Mouse (Mus musculus) heart, adult 8-10 months (tissue): ENCODE results near the gene Gpr107. TPM values are rescaled to one million over a fixed set of nuclear protein-coding genes. Genes with fewer than 3 reads are reported as not detected.

Experiments used
- DNase-seq: peaks from one replicate; pipeline ENCODE4 v3.0.0; 2022; ENCODE audit warnings: low spot score
- total RNA-seq, 4 experiments: library from RNA; stranded (reverse); gene quantifications; 2 replicates each; pipeline ENCODE4 v1.2.4; 2022

The Gpr107 gene
- total RNA-seq = 10 to 100 TPM; 27.1 to 34.5 (median 29.8) TPM

DNA sequence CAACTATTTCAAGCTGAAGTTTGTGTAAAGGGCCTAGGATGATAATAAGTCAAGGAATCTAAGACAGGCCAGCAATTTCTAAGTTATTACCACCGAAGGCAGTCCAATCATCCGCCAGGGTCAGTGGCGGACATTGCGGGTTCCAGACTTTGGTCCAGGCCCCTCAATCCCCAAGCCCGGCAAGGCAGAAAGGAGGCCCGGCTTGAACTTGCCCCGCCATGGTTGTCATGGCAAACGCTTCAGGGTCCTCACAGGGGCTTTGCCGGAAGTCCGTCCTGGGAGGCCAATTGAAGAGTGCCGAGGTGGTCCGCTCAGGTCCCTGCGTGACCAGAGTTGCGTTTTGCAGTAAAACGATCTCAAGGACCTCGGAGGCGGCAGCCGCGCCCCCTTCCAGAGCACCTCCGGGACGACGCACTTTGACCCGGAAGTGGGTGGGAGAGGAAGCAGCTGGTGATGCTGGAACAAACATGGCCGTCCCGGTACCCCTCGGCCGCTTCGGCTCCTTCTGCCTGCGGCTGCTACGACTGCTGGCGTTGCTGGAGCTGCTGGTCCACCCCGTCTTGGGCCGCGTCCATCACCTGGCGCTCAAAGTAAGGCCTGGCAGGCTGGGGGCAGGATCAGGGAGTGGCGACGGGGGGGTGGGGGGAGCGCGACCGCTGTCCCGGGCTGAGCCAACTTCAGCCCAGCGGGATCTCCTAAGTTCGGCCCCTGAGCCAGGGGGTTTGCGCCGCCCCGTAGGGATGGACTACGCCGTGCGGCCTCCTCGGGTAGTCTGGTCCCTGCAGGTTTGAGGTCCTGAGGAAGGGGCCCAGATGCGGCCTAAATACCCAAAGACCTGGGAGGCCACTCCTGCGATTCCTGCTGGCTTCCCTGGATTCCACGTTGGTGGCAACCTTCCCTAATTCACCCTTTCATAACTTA, at the start of gene Gpr107:
TSS of gene Gpr107 (plus strand) at position 425 of the 921 bp plus-strand sequence.
- DNase-seq = peak; percentile 85

DNA sequence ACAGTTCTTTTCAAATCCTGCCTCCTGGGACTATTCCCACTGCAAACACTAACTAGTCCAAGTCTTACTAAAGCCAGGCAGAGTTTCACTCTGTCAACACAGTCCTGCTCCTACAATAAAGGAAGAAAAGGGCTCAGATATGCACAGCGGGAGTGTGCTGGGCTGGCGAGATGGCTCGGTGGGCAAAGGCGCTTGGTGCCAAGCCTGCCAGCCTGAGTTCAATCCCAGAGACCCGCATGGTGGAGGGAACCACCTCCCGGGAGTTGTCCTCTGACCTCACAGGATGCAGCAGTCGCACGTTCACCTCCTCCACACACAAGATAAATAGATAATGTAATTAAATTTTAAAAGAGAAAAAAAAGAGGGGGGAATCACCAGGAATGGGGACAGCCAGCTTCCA, 48.8 kb upstream of the Gpr107 start:
- DNase-seq = no peak

DNA sequence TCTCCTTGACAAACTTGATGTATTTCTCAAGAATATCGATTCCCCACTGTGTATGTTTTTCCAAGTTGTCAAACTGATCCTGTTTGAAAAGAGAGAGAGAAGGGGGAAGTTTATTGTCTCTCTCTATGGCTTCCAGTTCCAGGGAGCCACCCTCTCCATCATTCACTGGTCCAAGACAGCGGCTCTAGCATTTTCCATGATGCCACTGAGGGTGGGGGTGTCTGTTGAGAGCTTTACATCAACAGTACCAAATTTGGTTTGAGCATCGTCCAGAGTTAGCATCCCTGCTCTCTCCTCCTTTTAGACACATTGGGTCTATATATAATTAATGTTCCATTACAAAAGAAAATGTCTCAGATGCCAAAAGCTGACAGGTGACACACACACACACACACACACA, 46.8 kb upstream of the Gpr107 start:
- DNase-seq = no peak

DNA sequence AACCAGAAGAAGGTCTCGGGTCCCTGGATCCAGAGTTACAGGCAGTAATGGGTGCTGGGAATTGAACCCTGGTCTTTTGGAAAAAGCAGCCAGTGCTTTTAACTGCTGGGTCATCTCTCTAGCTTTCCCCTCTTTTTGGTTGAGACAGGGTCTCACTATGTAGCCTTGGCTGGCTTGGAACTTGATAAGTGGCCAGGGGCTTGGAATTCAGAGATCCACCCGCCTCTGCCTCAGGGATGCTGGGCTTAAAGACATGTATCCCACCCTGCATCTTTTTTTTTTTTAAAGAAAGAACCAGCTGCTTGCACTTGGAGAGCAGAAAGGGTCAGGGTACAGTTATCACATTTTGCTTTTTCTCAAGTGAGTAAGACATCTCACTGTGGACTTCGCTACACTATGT, 46.1 kb upstream of the Gpr107 start:
- no peak for DNase-seq

DNA sequence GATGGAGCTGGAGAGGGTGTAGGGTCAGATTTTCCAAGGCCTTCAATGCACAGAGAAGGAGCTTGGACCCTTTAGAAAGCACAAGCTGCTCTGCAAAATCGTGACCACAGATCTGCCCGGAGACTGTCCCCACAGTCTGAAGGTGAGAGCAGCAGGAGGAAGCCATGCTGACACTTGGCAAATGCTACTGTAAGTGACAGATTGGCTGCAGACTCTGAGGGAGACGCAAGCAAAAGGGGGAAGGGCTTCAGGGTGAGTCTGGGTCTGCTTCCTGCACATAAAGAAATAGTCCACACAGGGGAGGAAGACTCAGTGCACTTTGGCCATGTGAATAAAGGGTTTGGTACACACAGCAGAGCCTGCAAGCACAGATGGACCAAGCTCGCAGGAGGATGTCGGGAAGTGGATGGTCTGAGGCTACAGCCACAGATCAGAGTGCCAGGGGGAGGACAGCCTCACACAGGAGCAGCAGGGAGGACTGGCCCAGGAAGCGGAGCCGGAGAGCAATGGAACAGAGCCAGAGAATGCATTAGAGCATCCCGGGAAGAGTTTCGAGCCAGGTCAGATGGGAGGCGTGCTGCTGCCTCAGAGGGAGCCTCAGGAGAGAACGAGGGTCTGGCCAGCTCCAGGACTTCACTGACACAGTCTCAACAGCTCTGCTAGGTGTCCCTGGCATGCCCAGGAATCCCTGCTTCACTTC, 45.3 kb upstream of the Gpr107 start:
- no peak for DNase-seq

DNA sequence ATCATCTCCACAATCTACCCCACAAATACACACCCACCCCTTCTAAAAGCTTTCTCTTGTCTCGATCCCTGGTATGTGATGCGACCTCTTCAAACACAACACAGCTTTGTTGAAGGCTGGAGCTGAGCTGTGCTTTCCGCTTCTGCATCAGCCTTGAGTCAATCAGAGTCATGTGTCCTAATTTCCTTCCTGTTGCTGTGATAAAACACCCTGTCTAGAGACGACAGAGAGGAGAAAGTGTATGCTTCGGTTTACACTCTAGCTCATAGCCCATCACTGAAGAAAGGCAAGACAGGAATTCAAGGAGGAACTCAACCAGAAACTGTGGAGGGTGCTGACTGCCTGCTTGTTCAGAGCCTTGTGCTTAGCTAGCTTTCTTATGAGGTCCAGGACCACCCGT, 43.9 kb upstream of the Gpr107 start:
- no peak for DNase-seq

DNA sequence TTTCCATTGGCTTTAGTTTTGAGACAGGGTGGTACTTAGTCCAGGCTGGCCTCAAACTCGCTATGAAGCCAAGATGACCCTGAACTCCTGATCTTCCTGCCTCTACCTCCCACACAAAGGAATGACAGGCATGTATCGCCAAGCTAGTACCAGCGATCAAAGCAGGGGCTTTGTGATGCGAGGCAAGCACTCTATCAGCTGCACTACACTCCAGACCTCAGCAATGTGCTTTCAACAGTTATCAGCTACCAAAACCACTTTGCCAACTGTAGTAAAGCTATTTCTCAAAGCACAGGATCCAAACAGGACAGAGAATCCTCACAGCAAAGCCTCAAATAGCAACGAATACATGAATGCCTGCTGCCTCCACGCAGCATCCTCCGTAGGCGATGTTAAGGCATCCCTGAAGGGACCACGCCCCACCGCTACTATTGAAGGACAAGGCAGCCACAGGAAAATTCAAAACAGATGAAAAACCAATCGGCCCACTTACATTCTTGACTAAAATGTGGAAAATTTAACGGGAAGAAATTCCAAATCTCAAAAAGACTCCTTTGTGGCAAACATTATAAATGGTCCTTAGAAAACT, 42.1 kb upstream of the Gpr107 start:
- no peak for DNase-seq

DNA sequence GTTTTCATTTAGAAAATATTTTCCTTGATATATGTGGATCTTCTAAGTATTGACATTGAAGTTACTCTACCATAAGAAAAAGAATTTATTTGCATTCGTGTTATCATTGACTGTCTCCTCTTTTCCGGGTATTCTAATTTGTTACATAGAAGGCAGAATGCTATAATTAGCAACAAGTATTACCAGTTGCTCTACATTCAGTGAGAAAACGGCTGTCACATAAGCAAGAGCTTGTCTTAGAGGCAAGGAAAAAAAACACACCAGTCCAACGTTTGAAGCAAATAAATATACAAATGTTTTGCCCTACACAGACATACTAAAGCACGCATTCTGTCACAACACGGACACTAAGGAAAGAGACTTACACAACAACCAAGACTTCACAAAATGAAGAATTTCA, 40.4 kb upstream of the Gpr107 start:
- no peak for DNase-seq

DNA sequence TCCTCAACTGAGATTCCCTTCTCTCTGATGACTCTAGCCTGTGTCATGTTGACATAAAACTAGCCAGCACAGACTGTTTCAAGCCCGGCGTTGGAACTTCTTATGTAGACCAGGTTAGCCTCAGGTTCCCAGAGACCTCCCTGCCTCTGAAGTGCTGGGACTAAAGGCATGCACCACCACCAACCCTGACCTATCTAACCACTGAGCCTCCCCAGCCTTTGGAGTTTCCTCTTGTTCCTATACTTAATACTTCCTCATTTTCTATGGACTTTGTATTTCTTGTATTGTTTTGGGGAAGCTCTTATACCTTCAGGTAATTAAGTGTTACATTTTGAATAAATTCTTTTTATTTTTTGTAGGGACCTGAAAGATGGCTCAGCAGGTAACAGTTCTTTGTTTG, 37.9 kb upstream of the Gpr107 start:
- DNase-seq = no peak

DNA sequence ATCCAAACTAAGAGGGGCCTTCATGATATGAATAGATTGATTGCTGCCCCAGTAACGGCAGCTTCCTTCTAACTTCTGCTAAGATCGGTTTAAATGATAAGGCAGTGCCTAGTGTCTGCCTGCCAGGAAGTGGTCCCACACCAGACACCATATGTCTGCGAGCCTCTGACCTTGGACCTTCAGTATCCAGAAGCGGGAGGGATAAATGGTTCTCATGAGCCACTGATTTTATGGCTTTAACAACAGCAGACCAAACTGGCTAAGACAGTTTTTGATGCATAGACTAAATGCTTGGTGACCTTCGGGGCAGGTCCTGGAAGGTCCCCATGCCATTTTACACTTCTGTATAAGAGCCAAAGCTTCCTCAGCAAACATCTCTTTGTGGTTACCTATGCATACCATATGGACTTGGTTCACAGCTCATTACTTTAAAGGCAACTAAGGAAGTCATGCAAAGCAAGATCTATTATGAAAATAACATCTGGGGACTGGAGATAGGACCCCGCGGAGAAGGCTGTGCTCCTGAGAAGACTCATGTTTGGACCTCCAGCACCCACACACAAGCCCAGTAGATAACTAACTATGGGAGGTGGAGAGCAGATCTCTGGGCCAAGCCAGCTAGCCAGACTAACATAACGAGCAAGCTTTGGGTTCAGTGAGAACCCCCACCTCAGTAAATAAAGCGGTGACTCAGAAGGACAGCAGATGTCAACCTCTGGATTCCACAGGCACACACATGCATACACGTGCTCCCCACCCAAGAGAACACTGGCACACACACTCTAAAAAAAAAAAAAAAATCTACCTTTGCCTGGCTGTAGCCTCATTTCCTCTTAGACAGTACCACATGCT, 36.8 kb upstream of the Gpr107 start:
- DNase-seq = no peak

DNA sequence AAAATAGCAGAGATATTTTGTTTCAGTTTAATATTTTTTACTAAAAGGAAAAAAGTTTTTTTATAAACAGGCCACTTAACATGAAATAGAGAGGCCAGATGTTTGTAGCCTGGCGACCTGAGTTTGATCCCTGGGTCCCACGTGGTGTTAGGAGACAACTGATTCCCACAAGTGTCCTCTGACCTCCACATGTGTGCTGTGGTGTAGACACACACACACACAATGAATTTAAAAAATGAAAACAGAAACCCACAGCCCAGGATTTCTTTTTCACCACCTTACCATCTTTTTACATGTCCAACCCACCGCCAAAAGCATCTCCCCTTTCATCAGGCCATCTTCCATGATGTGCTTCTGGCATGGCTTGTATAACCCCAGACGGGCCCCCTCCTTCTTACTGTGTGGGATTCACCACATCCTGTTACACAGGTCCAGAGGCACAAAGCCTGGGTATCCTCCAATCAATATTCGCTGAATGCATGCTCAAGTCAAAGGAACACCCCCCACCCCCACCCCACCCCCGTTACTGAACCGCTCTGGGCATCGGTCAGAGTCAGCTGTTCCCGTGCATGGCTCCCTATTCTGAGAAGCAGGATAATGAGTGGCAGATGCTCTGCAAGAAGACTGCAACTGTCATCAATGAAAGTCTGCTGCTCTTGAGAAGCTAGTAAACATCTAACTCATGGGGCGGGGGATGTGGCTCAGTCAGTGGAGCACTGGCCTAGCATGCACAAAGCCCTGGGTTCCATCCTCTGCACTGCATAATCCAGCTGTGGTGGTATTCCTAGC, 36.0 kb upstream of the Gpr107 start:
- no peak for DNase-seq

DNA sequence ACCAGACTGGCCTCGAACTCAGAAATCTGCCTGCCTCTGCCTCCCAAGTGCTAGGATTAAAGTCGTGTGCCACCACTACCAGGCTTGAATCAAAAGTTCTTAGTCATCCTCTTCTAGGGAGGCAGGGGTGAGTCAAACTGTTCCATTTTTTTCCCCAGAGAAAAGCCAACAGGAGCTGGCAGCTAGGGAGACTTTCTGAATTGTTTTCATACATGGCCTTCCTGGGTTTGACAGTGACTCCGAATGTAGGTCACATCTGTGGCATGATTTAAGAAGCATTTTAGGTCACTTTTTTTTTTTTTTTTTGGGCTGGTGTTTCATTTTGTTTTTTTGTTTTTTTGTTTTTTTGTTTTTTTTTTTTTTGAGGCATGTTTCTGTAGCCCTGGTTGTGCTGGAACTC, 33.9 kb upstream of the Gpr107 start:
- DNase-seq = no peak

DNA sequence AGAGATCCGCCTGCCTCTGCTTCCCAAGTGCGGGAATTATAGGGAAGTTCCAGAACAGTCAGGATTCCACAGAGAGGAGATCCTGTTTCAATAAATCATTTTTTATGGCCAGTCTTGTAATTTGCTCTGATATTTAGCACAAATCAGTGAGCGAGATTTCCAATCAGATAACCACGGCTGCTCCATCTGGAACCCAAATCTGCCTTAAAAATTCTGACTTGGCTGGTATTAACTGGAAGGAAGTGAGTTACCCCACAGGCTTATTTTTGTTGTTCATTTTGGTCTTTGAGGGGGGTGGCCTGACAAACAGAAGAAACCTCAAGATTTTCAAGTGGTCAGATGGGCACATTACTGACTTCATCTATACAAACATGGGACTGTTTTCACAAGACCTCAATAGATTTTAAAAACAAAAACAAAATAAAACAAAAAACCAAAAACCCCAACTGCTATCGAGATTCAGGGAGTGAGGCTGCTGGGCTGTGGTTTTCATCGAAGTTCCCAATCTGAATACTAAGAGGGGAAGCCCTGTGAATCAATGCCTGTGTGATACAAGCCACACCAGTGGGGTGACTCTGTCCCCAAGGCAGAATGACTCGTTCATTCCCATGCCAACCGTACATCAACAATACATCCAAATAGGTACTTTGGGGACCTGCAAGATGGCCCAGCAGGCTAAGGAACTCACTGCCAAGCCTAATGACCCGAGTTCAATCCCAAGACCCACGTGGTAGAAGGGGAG, 33.3 kb upstream of the Gpr107 start:
- no peak for DNase-seq

DNA sequence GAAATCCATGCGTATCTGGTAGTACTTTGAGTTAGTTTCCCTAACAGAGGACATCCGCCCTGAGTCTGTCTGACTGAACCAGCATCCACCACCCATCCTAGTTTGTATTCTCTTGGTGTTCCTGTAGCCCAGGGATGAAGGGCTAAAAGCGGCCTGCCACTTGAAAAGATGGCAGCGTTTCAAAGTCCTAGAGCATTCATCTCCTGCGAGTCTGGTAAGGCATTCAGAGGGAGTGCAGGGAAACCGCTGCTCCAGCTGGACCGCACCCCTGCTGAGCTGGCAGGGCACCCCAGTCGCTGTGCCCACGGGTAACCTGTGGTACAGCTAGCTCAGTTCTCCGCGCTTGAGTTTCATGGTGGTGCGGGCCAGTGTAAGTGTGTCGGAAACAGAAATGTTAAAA, 32.3 kb upstream of the Gpr107 start:
- DNase-seq = peak; percentile 65

DNA sequence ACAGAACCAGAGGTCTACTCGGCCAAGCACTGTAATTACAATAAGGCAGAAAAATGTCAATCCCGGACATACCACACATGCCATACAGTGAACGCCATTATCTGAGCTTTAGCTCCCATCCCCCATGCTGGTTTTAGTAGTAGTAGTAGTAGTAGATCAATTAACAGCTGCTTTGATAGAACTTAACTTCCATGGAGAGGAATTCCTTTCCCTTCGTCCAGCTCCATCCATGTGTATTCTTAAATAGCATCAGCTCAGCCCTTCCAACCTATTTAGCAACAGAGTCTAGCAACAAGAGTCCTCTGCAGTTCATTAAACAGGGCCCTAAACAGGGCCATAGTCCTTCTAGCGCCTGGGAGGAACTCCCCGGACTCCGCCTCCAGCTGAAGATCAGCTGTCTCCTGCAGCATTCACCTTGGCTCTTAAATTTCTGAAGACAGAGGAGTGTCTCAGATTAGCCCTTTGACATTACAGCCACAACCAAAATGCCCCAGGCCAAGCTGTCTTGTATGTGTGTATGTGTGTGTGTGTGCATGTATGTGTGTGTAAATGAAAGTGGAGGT, 30.9 kb upstream of the Gpr107 start:
- DNase-seq = no peak

DNA sequence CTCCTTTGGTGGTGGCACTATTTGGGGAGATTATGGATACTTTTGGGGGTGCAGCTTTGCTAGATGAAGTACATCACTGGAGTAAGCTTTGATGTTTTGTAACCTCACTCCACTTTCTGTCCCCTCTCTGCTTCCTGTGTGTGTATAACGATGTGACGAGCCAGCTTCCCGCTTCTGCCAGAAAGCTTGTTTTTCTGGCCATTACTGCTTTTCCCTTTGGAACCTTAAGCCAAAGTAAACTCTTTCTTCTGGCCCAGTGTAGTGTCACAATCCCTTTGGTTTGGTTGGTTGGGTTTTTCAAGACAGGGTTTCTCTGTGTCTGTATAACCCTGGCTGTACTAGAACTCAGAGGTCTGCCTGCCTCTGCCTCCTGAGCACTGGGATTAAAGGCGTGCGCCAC, 29.3 kb upstream of the Gpr107 start:
- no peak for DNase-seq

DNA sequence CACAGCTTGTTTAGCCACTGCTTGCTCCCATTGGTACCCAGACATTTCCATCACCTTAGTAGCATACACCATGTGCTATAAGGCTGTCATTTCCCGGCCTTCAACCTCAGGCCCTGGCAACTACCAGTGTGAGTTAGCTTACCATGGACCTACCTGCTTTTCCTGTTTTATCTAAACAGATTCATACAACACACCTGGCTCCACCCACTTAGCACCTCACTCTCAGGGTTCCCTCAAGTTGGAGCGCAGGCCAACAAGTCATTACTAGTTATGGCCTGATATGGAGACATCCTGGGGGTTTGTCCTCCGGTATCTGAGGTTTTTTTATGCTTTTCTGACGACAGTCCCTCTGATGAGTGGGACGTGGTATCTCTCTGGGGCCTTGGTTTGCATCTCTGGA, 28.6 kb upstream of the Gpr107 start:
- no peak for DNase-seq

DNA sequence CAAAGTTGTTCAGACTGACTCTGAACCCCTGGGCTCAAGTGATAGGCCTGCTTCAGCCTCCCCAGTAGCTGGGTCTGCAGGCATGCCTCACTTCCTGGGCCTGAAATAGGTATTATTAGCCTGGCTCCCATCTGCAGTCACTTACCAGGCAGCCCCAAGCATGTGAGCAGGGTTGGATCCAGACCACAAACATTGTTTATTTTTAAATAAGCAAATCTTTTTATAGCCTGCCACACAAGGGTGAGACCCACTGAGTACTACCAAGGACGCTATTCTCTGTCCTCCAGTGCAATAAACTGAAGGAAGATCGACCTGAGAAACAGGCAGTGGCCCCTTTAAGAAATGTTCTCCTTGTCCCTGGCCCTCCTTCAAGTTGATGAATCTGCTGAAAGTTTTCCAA, 27.4 kb upstream of the Gpr107 start:
- no peak for DNase-seq

DNA sequence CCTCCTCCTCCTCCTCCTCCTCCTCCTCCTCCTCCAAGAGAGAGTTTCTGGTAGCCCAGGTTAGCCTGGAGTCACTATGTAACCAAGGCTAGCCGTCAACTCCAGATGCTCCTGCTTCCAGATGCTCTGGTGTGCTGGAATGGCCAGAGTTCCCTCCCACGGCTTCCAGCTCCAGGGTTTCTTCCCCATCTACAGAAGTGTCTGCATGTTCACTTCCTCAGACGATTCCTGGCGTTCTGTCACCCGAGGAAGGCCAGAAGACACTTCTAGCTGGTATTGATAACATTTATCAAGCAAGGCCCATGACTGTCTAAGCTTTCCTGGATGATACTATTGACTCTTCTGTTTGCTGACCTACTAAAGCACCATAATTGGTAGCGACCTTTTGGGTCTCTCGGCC, 27.0 kb upstream of the Gpr107 start:
- no peak for DNase-seq

DNA sequence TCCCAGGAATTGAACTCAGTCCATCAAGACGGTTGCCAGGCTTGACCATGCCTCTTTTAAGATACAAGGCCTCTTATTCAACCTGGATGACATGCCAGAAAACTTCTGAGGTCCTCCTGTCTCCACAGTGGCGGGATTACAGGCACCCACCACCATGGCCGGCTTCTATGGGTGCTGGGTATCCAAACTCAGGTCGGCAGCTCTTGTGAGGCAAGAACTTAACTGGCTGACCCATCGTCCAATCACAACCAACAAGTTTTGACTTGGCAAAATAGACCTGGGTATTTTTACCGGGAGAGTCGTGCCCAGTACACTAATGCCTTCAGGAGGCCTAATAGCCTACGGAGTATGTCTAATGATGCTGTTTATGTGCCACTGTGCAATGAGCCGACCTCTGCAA, 26.1 kb upstream of the Gpr107 start:
- DNase-seq = no peak
